Mouse (Mus musculus) heart, embryonic 14.5 days (tissue): ENCODE data around the gene Sun5. TPM values are rescaled to one million over a fixed set of nuclear protein-coding genes. Genes with fewer than 3 reads are reported as not detected.
"Not testable (repeated sequence)": the region's sequence is repeated elsewhere in the genome, so short reads cannot be mapped to it uniquely, and the experiment has no call there.

ENCODE experiments used
- ATAC-seq: fragments of 200-750 bp; cut with Nextera tagmentation; 2 replicates; pipeline ENCODE4 v1.8.0; 2017; ENCODE audit warnings: low read depth, moderate TSS enrichment; ENCODE audit not compliant: insufficient number of reproducible peaks, insufficient read depth, low FRiP score
- H3K27ac ChIP-seq, 2 experiments: fragments of 200-500 bp in 1 of 2; fragments of 300-500 bp in 1 of 2; sonication (generic) in 1 of 2; replicated peaks in 1 of 2; 2 replicates each; pipeline ENCODE4 v1.5.1; 2012 to 2014; ENCODE audit warnings: low read depth in 2 of 2, low read length in 2 of 2, control low read depth in 1 of 2, mild to moderate bottlenecking in 1 of 2, mixed read lengths in 1 of 2; ENCODE audit not compliant: control insufficient read depth in 1 of 2, insufficient read depth in 1 of 2
- H3K27me3 ChIP-seq: fragments of 300-500 bp; sonication (generic); 2 replicates; pipeline ENCODE4 v1.6.1; 2014; ENCODE audit warnings: mild to moderate bottlenecking, low read length, control low read depth; ENCODE audit not compliant: control insufficient read depth, insufficient read depth
- H3K36me3 ChIP-seq: fragments of 300-500 bp; sonication (generic); 2 replicates; pipeline ENCODE4 v1.6.1; 2014; ENCODE audit warnings: mild to moderate bottlenecking, control low read depth, low read length, mixed read lengths; ENCODE audit not compliant: control insufficient read depth, insufficient read depth
- H3K4me1 ChIP-seq, 2 experiments: fragments of 200-500 bp in 1 of 2; fragments of 300-500 bp in 1 of 2; sonication (generic) in 1 of 2; 2 replicates each; pipeline ENCODE4 v1.6.1; 2012 to 2014; ENCODE audit warnings: low read length in 2 of 2, control low read depth in 1 of 2, mixed read lengths in 1 of 2; ENCODE audit not compliant: control insufficient read depth in 2 of 2, insufficient read depth in 2 of 2
- H3K4me2 ChIP-seq: fragments of 300-500 bp; sonication (generic); 2 replicates; pipeline ENCODE4 v1.6.1; 2014; ENCODE audit warnings: mild to moderate bottlenecking, low read length
- H3K4me3 ChIP-seq, 2 experiments: fragments of 200-500 bp in 1 of 2; fragments of 300-500 bp in 1 of 2; sonication (generic) in 1 of 2; 2 replicates each; pipeline ENCODE4 v1.5.1; 2012 to 2014; ENCODE audit warnings: low read length in 2 of 2, mild to moderate bottlenecking in 2 of 2, control low read depth in 1 of 2, low read depth in 1 of 2, moderate library complexity in 1 of 2; ENCODE audit not compliant: control insufficient read depth in 1 of 2, insufficient read depth in 1 of 2
- H3K9ac ChIP-seq: fragments of 300-500 bp; sonication (generic); 2 replicates; pipeline ENCODE4 v1.6.1; 2014; ENCODE audit warnings: mild to moderate bottlenecking, low read length
- H3K9me3 ChIP-seq: fragments of 300-500 bp; sonication (generic); 2 replicates; pipeline ENCODE4 v1.6.1; 2016; ENCODE audit warnings: low read length, control low read depth; ENCODE audit not compliant: control insufficient read depth
- WGBS: fragments of 180-500 bp; shearing (Covaris S2); extraction: QIAGEN DNeasy Blood & Tissue Kit; methylation state at CpG from one replicate; pipeline ENCODE4 v1.1.7; 2014; 5-methylcytosine and 5-hydroxymethylcytosine counted together
- polyA plus RNA-seq: library from polyadenylated mRNA; unstranded; fragments of >200 nt; fragmentation: Nextera tagmentation; extraction: Ambion mirVana; gene quantifications from 2 replicates; pipeline ENCODE4 v1.2.1, GENCODE M21; 2014

Sun5 gene
- polyA plus RNA-seq, 1 experiment from 2014 or later, result not detected

- H3K9ac ChIP-seq, result no peak overlapping the region
- 53% methylated on average over 6 of the region's 6 CpGs for WGBS
- ATAC-seq, result no peak
- no peaks in the 10 kb centered on the region for H3K9me3 ChIP-seq
- H3K4me2 ChIP-seq, result no peak overlapping the region
- no peak overlapping the region for H3K4me3 ChIP-seq
- no peaks in the 10 kb centered on the region for H3K36me3 ChIP-seq
- peaks cover 15 to 19% of the 10 kb centered on the region in 2 experiments for H3K4me1 ChIP-seq
- no peak overlapping the region for H3K27ac ChIP-seq
- H3K27me3 ChIP-seq, result no peaks in the 10 kb centered on the region
These were observed 62.0 kb downstream of the Sun5 start for GRCm38 (mm10) chr2:153808841-153809240.

DNA sequence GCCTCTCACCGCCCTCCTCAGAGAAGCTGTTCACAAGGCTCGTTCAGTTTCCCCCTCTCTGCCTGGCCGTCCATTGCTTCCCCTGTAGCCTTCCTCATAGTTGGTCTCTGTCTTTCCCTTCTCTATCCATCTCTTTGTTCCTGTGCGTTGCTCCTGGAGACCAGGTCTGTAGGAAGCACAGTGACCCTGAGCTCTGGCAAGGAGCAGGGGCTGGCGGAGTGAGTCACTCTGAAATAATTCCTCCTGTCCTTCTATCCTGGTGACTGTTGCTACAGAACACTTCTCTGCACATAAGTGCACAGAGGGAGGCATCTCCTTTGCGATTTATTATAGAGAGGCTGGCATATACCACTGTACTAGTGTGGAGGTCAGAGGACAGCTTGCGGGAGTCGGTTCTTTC, 62.7 kb downstream of the Sun5 start:
- ATAC-seq, result no peak
- peaks cover 15 to 19% of the 10 kb centered on the region in 2 experiments for H3K4me1 ChIP-seq
- WGBS, result 70% methylated on average over 8 of the region's 8 CpGs
- H3K27me3 ChIP-seq, result no peaks in the 10 kb centered on the region
- H3K9ac ChIP-seq, result no peak overlapping the region
- no peak overlapping the region for H3K4me2 ChIP-seq
- H3K4me3 ChIP-seq, result no peak overlapping the region
- H3K36me3 ChIP-seq, result no peaks in the 10 kb centered on the region
- no peaks in the 10 kb centered on the region for H3K9me3 ChIP-seq
- no peak overlapping the region for H3K27ac ChIP-seq

DNA sequence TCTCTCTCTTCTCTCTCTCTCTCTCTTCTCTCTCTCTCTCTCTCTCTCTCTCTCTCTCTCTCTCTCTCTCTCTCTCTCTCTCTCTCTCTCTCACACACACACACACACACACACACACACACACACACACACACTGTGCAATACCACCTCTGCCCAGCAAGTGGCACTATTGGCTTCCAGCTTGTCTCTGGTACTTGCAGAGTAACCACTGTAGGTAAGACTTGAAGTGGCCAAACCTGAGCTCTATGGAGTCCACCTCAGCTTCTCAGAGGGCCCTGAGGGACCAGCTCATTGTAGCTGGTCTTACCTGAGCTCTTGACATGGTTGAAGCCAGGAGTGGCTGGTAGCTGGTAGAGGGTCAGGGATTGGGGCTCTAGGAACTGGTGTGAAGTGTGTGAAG, 63.4 kb downstream of the Sun5 start:
- not testable (repeated sequence) for H3K27me3 ChIP-seq, H3K9ac ChIP-seq, H3K36me3 ChIP-seq, H3K4me3 ChIP-seq, H3K27ac ChIP-seq, ATAC-seq, H3K9me3 ChIP-seq, H3K4me2 ChIP-seq
- H3K4me1 ChIP-seq, result peaks cover 15 to 19% of the 10 kb centered on the region in 2 experiments

Other genes with a start within 250 kb of the Sun5 start
- 46.9 and 54.2 TPM in 2 replicates for gene Commd7, start 238.3 kb downstream of the Sun5 start, polyA plus RNA-seq
- gene Dnmt3b, start 221.6 kb downstream of the Sun5 start, polyA plus RNA-seq, result 4.6 and 5.0 TPM in 2 replicates
- gene Dnmt3c, start 174.4 kb downstream of the Sun5 start, polyA plus RNA-seq, result not detected in 2 replicates
- 222 and 231 TPM in 2 replicates for gene Mapre1, start 129.8 kb downstream of the Sun5 start, polyA plus RNA-seq
- gene Efcab8, start 91.2 kb downstream of the Sun5 start, polyA plus RNA-seq, result not detected in 2 replicates
- gene Bpifb2, start 4.0 kb upstream of the Sun5 start, polyA plus RNA-seq, result not detected in 2 replicates
- gene Bpifb6, start 29.3 kb upstream of the Sun5 start, polyA plus RNA-seq, result not detected in 2 replicates
- gene Bpifb3, start 47.1 kb upstream of the Sun5 start, polyA plus RNA-seq, result not detected in 2 replicates
- not detected in 2 replicates for gene Bpifb4, start 67.1 kb upstream of the Sun5 start, polyA plus RNA-seq
- not detected in 2 replicates for gene Bpifa6, start 103.9 kb upstream of the Sun5 start, polyA plus RNA-seq
- gene Bpifa2, start 137.2 kb upstream of the Sun5 start, polyA plus RNA-seq, result not detected in 2 replicates